Mouse (Mus musculus) heart, embryonic 16.5 days (tissue): Measurements from ENCODE around the gene Slc22a4. TPM values are rescaled to one million over a fixed set of nuclear protein-coding genes. Genes with fewer than 3 reads are reported as not detected.
A peak's percentile ranks its signal among the peaks of the same experiment; 100 is the strongest.
"Not testable (repeated sequence)": the region's sequence is repeated elsewhere in the genome, so short reads cannot be mapped to it uniquely, and the experiment has no call there.

Experiments
- ATAC-seq: fragments of 200-750 bp; cut with Nextera tagmentation; replicated peaks from 2 replicates; pipeline ENCODE4 v1.8.0; 2017; ENCODE audit warnings: moderate number of reproducible peaks; ENCODE audit not compliant: insufficient read depth, low FRiP score; ENCODE audit errors: extremely low read depth
- H3K27ac ChIP-seq: fragments of 300-500 bp; sonication (generic); 2 replicates; pipeline ENCODE4 v1.5.1; 2014; ENCODE audit warnings: mild to moderate bottlenecking, low read length, control low read depth, moderate library complexity
- H3K27me3 ChIP-seq: fragments of 300-500 bp; sonication (generic); 2 replicates; pipeline ENCODE4 v1.6.1; 2014; ENCODE audit warnings: low read length, mixed read lengths; ENCODE audit not compliant: control insufficient read depth, insufficient read depth
- H3K36me3 ChIP-seq: fragments of 300-500 bp; sonication (generic); 2 replicates; pipeline ENCODE4 v1.6.1; 2014; ENCODE audit not compliant: control insufficient read depth, insufficient read depth
- H3K4me1 ChIP-seq: fragments of 300-500 bp; sonication (generic); 2 replicates; pipeline ENCODE4 v1.6.1; 2014; ENCODE audit warnings: low read length, mixed read lengths; ENCODE audit not compliant: control insufficient read depth, insufficient read depth
- H3K4me2 ChIP-seq: fragments of 300-500 bp; sonication (generic); 2 replicates; pipeline ENCODE4 v1.6.1; 2014; ENCODE audit warnings: low read depth, mild to moderate bottlenecking, control low read depth, low read length
- H3K4me3 ChIP-seq: fragments of 300-500 bp; sonication (generic); 2 replicates; pipeline ENCODE4 v1.5.1; 2014; ENCODE audit warnings: mild to moderate bottlenecking, control low read depth, low read length
- H3K9ac ChIP-seq: fragments of 300-500 bp; sonication (generic); 2 replicates; pipeline ENCODE4 v1.6.1; 2014; ENCODE audit warnings: low read length, control low read depth
- H3K9me3 ChIP-seq: fragments of 300-500 bp; sonication (generic); replicated peaks from 2 replicates; pipeline ENCODE4 v1.6.1; 2016; ENCODE audit warnings: low read length; ENCODE audit not compliant: control insufficient read depth
- WGBS: fragments of 180-500 bp; shearing (Covaris S2); extraction: QIAGEN DNeasy Blood & Tissue Kit; methylation state at CpG from one replicate; pipeline ENCODE4 v1.1.7; 2014; 5-methylcytosine and 5-hydroxymethylcytosine counted together
- polyA plus RNA-seq: library from polyadenylated mRNA; unstranded; fragments of >200 nt; fragmentation: Nextera tagmentation; extraction: Ambion mirVana; gene quantifications from 2 replicates; pipeline ENCODE4 v1.2.1, GENCODE M21; 2015

Slc22a4 gene
- polyA plus RNA-seq, 1 experiment from 2014 or later = 1.2 TPM

DNA sequence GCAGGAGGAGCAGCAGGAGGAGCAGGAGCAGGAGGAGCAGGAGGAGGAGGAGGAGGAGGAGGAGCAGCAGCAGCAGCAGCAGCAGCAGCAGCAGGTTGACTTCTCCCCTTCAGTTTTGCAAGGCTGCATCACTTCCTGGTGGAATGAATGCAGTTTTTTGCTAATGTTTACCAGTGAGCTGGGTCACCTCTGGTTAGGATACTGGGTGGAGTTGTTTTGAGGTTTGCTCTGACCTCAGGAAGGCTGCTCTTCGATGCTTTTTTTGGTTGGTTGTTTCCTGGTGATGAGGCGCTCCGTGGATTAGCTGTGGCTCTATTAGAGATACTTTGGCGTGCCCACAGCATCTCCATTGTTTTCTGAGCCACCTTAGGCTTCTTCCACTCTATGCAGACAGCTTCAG is 10.3 kb downstream of the Slc22a4 start:
- H3K4me1 ChIP-seq = no peaks in the 10 kb centered on the region
- no peak overlapping the region for H3K27ac ChIP-seq
- no peaks in the 10 kb centered on the region for H3K9me3 ChIP-seq
- no peak overlapping the region for H3K4me3 ChIP-seq
- no peak for ATAC-seq
- WGBS = 62% methylated on average over 4 of the region's 4 CpGs
- H3K9ac ChIP-seq = no peak overlapping the region
- H3K27me3 ChIP-seq = no peaks in the 10 kb centered on the region
- H3K4me2 ChIP-seq = no peak overlapping the region
- no peaks in the 10 kb centered on the region for H3K36me3 ChIP-seq

DNA sequence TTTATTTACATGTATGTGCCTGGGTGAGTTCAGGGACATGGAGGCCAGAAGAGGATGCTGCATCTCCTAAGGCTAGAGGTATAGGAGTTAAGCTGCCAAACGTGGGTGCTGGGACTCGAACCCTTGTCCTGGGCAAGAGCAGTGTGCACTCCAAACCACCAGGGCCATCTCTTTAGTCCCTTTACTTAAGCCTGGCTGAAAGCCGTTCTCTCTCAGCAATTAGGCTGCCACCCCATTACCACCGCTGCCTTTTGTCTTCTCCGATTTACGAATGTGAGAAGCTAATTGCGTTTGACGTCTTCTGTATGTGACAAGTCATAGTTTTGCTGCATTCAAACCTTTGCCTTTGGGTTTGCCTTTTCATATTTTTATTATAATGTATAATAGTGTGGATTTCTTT is 11.8 kb downstream of the Slc22a4 start:
- no peaks in the 10 kb centered on the region for H3K4me1 ChIP-seq
- no peak for ATAC-seq
- 80% methylated on average over 8 of the region's 8 CpGs for WGBS

DNA sequence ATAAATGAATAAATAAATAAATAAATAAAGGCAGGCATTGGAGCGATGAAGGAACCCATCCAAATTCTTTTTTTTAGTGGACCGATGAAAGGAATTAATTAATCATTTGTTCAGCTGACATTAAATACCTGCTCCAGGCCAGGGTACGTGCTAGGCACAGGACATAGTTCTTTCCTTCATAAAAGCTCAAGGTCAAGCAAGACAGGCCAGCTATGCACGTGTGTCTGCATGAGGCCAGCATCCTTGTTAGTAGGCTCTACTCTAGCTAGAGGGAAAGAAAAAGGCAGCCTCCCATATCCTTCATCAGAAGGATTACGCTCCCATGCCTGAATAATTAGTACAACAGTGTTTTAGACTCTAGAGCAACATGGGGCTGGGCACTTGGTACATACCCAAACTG is 14.9 kb downstream of the Slc22a4 start:
- no peaks in the 10 kb centered on the region for H3K4me1 ChIP-seq
- H3K9ac ChIP-seq = no peak overlapping the region
- H3K27me3 ChIP-seq = no peaks in the 10 kb centered on the region
- 82% methylated on average over 5 of the region's 5 CpGs for WGBS
- no peaks in the 10 kb centered on the region for H3K9me3 ChIP-seq
- no peak overlapping the region for H3K4me2 ChIP-seq
- no peak overlapping the region for H3K27ac ChIP-seq
- no peaks in the 10 kb centered on the region for H3K36me3 ChIP-seq
- no peak for ATAC-seq
- no peak overlapping the region for H3K4me3 ChIP-seq

More for the DNA sequence above, 11.8 kb downstream of the Slc22a4 start:
- no peak overlapping the region for H3K27ac ChIP-seq
- H3K36me3 ChIP-seq = no peaks in the 10 kb centered on the region
- no peak overlapping the region for H3K4me2 ChIP-seq
- no peaks in the 10 kb centered on the region for H3K9me3 ChIP-seq
- no peaks in the 10 kb centered on the region for H3K27me3 ChIP-seq
- no peak overlapping the region for H3K9ac ChIP-seq
- H3K4me3 ChIP-seq = no peak overlapping the region

DNA sequence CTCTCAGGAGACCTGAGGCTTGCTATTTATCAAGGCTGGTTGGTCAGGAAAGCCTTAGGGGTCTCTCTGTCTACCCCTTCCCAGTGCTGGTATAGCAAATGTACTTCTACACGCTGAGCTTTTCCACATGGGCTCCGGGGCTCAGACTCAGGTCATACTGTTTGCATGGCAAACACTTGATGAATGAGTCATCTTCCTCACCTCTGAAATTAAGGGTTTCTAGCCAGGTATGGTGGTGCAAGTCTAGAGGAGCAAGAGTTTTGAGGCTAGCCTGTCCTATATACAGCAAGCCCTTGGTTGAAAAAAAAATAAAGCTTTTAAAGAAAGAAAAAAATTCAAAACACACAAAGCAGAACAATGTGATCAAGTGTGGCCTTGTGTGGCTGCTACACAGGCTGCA is 16.6 kb downstream of the Slc22a4 start:
- H3K4me2 ChIP-seq = no peak overlapping the region
- no peaks in the 10 kb centered on the region for H3K9me3 ChIP-seq
- WGBS = 83% methylated on average over 2 of the region's 2 CpGs
- H3K36me3 ChIP-seq = no peaks in the 10 kb centered on the region
- H3K27ac ChIP-seq = no peak overlapping the region
- no peak overlapping the region for H3K4me3 ChIP-seq
- ATAC-seq = no peak
- H3K4me1 ChIP-seq = peaks cover 3% of the 10 kb centered on the region; the same call in 1 of the 2 replicates
- H3K9ac ChIP-seq = no peak overlapping the region
- H3K27me3 ChIP-seq = no peaks in the 10 kb centered on the region

DNA sequence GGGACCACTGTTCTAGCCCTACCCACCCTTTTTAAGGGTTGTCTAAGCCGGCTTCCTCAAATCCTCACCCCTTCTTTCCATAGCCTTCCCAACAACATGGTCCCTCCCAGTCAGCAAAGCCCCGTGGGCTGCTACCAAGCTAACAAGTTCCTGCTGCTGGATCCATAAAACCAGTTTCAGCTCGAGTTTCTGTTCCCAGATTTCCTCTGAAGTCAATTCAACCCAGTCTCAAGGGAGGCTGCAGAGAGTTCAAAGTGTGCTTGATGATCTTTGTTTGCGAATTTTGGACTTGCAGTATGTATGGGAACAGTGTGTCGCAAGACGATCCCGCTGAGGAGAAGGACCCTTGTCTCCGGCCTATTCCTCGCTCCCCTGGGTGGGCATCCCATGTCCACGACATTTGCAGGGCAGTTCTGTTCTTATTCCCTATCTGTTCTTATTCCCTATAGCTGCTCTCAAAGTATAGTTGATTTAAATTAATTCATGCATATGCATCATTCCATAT is 19.4 kb downstream of the Slc22a4 start:
- H3K9ac ChIP-seq = no peak overlapping the region
- no peak for ATAC-seq
- 77% methylated on average over 10 of the region's 10 CpGs for WGBS
- no peak overlapping the region for H3K4me2 ChIP-seq
- H3K36me3 ChIP-seq = no peaks in the 10 kb centered on the region
- H3K4me3 ChIP-seq = no peak overlapping the region
- H3K4me1 ChIP-seq = peaks cover 3% of the 10 kb centered on the region; the same call in 1 of the 2 replicates
- H3K9me3 ChIP-seq = no peaks in the 10 kb centered on the region
- no peak overlapping the region for H3K27ac ChIP-seq
- no peaks in the 10 kb centered on the region for H3K27me3 ChIP-seq

- no peaks in the 10 kb centered on the region for H3K9me3 ChIP-seq
- H3K27ac ChIP-seq = no peak overlapping the region
- 78% methylated on average over 11 of the region's 11 CpGs for WGBS
- H3K4me3 ChIP-seq = no peak overlapping the region
- H3K27me3 ChIP-seq = no peaks in the 10 kb centered on the region
- H3K4me2 ChIP-seq = no peak overlapping the region
- H3K4me1 ChIP-seq = peaks cover 3% of the 10 kb centered on the region; the same call in 1 of the 2 replicates
- H3K9ac ChIP-seq = no peak overlapping the region
- ATAC-seq = no peak
- H3K36me3 ChIP-seq = no peaks in the 10 kb centered on the region
Observed at GRCm38 (mm10) chr11:54007717-54008116, 20.2 kb downstream of the Slc22a4 start.

DNA sequence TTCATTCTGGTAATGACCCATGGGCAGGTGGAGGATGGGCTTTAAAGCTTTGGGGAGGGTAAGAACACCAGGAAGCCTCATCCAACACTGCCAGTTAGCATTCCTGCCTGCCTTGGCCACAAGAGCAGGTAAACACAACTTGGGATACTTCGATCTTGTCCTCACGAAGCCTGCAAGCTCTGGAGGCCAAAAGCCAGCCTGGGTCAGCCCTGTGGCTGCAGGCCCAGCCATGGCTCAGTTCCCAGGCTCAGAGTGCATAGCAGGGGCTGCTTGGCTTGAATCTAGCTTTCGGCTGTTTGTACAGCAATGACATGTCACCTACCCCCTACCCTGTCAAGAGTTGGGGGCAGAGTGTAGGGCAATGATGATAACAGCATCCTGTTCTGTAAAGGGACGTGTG is 21.0 kb downstream of the Slc22a4 start:
- ATAC-seq = no peak
- Histone ChIP-seq H3K36me3 (no peaks in the 10 kb centered on the region), H3K27me3 (no peaks in the 10 kb centered on the region)

DNA sequence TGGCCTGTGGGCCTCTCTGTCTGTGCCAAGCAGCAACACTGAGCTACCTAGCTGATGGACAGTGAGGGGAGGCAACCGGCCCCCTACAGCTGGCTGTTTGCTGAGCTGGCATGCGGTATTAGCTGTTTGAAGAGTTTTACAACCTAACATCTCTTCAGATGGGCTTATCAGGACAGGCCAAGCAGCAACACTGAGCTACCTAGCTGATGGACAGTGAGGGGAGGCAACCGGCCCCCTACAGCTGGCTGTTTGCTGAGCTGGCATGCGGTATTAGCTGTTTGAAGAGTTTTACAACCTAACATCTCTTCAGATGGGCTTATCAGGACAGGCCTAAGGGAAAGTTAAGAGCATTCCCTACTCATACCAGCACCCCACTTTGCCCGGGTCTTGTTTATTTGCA is 21.5 kb downstream of the Slc22a4 start:
- not testable (repeated sequence) for H3K4me1 ChIP-seq, H3K4me3 ChIP-seq, H3K9me3 ChIP-seq, H3K9ac ChIP-seq, H3K36me3 ChIP-seq, ATAC-seq, H3K4me2 ChIP-seq, H3K27ac ChIP-seq, H3K27me3 ChIP-seq
- WGBS = 48% methylated on average over 5 of the region's 5 CpGs

More for the DNA sequence above, 21.0 kb downstream of the Slc22a4 start:
- H3K9me3 ChIP-seq = no peaks in the 10 kb centered on the region
- peaks cover 3% of the 10 kb centered on the region; the same call in 1 of the 2 replicates for H3K4me1 ChIP-seq
- no peak overlapping the region for H3K27ac ChIP-seq
- H3K9ac ChIP-seq = no peak overlapping the region
- no peak overlapping the region for H3K4me2 ChIP-seq
- H3K4me3 ChIP-seq = no peak overlapping the region
- 62% methylated on average over 4 of the region's 4 CpGs for WGBS

DNA sequence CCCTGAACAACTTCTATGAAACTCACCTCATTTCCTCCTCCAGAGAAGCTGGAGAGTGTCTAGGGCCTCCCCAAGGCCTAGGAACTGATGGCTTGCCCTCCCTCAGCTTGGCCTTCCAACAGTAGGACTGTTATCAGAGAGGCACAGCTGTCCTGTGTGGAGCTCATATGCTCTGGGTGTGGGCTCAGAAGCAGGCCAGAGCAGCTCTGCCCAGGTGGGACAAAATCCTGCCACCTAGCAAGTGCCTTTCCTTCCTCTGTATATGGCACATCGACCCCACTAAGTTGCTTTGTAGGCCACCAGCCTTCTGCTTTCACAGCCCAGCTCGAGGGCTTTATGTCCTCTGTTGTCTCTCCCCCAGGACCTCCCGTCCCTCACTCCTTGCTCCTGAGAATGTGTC is 23.2 kb downstream of the Slc22a4 start:
- WGBS = 89% methylated on average over 3 of the region's 3 CpGs
- ATAC-seq = peak; percentile 39; the same call in 1 of the 2 replicates
- Histone ChIP-seq H3K36me3 (no peaks in the 10 kb centered on the region), H3K4me2 (no peak overlapping the region), H3K4me1 (peaks cover 3% of the 10 kb centered on the region; the same call in 1 of the 2 replicates), H3K4me3 (no peak overlapping the region), H3K9ac (no peak overlapping the region), H3K27ac (no peak overlapping the region), H3K27me3 (no peaks in the 10 kb centered on the region; the same call in 1 of the 2 replicates), H3K9me3 (no peaks in the 10 kb centered on the region)
